Mouse (Mus musculus): ENCODE measurements around the gene Pvalb. TPM values are rescaled to one million over a fixed set of nuclear protein-coding genes. Genes with fewer than 3 reads are reported as not detected.

Pvalb gene
- polyA plus RNA-seq, 1 experiment = 2.9 TPM

- TF ChIP-seq POLR2A (IDR thresholded peaks at IDR 0.05; ENCODE audit: borderline replicate concordance, extremely low read depth, insufficient read depth, insufficient read length, poor library complexity, severe bottlenecking) (no peak), CTCF (IDR thresholded peaks at IDR 0.05; ENCODE audit: borderline replicate concordance, extremely low read depth, insufficient read depth, insufficient read length) (no peak)
Measured at GRCm38 (mm10) chr15:78194320-78194719, 11.9 kb downstream of the Pvalb start.

GRCm38 (mm10) chr15:78189636-78190035 is 16.6 kb downstream of the Pvalb start:
- DNase-seq (ENCODE audit: low read depth) = no peak
- TF ChIP-seq POLR2A (IDR thresholded peaks at IDR 0.05; ENCODE audit: borderline replicate concordance, extremely low read depth, insufficient read depth, insufficient read length, poor library complexity, severe bottlenecking) = no peak
- no peak for TF ChIP-seq CTCF (IDR thresholded peaks at IDR 0.05; ENCODE audit: borderline replicate concordance, extremely low read depth, insufficient read depth, insufficient read length)

More at GRCm38 (mm10) chr15:78194320-78194719, 11.9 kb downstream of the Pvalb start:
- no peak for DNase-seq (ENCODE audit: low read depth)

- DNase-seq (ENCODE audit: low read depth) = no peak
- TF ChIP-seq CTCF (IDR thresholded peaks at IDR 0.05; ENCODE audit: borderline replicate concordance, extremely low read depth, insufficient read depth, insufficient read length) (no peak), POLR2A (IDR thresholded peaks at IDR 0.05; ENCODE audit: borderline replicate concordance, extremely low read depth, insufficient read depth, insufficient read length, poor library complexity, severe bottlenecking) (no peak)
Measured at GRCm38 (mm10) chr15:78188546-78188945, 17.7 kb downstream of the Pvalb start.

- DNase-seq (ENCODE audit: low read depth) = no peak
- TF ChIP-seq CTCF (IDR thresholded peaks at IDR 0.05; ENCODE audit: borderline replicate concordance, extremely low read depth, insufficient read depth, insufficient read length) = no peak
- no peak for TF ChIP-seq POLR2A (IDR thresholded peaks at IDR 0.05; ENCODE audit: borderline replicate concordance, extremely low read depth, insufficient read depth, insufficient read length, poor library complexity, severe bottlenecking)
Measured at GRCm38 (mm10) chr15:78186906-78187305, 19.3 kb downstream of the Pvalb start.

- TF ChIP-seq POLR2A (IDR thresholded peaks at IDR 0.05; ENCODE audit: borderline replicate concordance, extremely low read depth, insufficient read depth, insufficient read length, poor library complexity, severe bottlenecking) (no peak), CTCF (IDR thresholded peaks at IDR 0.05; ENCODE audit: borderline replicate concordance, extremely low read depth, insufficient read depth, insufficient read length) (no peak)
- no peak for DNase-seq (ENCODE audit: low read depth)
Measured at GRCm38 (mm10) chr15:78185609-78186008, 20.6 kb downstream of the Pvalb start.

GRCm38 (mm10) chr15:78184855-78185254 is 21.3 kb downstream of the Pvalb start:
- peak; percentile 87 for DNase-seq (ENCODE audit: low read depth)
- TF ChIP-seq CTCF (IDR thresholded peaks at IDR 0.05; ENCODE audit: borderline replicate concordance, extremely low read depth, insufficient read depth, insufficient read length) (peak; percentile 68), POLR2A (IDR thresholded peaks at IDR 0.05; ENCODE audit: borderline replicate concordance, extremely low read depth, insufficient read depth, insufficient read length, poor library complexity, severe bottlenecking) (no peak)

DNA sequence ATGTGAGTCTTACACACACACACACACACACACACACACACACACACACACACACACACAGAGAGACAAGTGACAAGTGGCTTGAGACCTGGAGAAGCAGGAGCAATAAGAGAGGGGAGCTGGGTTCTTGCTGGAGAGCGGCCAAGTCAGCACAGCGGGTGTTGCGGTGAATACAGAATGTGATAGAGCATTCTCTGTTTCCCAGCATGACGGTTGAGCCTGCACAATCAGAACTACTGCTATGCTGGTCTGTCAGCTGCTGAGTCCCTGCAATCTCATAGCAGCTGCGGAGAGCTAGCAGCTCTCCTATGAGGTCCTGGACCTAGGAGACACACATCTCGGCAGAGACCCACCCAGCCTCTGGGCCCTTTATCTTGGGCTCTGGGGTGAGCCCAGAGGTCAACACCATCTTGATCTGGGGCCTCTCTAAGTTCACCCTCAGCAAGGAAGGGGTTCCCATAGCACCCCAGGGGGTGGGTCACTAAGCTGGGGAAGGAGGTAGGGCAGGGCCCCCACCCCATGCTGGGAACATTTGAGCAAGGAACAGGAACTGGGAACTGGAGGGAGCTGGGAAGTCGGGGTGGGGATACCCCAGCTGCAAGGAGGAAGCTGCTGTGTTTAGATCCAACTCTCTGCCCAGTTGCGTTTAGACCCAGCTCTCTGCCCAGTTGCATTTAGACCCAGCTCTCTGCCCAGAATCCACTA is 24.3 kb downstream of the Pvalb start:
- DNase-seq (ENCODE audit: low read depth) = peak; percentile 96
- no peak for TF ChIP-seq POLR2A (IDR thresholded peaks at IDR 0.05; ENCODE audit: borderline replicate concordance, extremely low read depth, insufficient read depth, insufficient read length, poor library complexity, severe bottlenecking)
- no peak for TF ChIP-seq CTCF (IDR thresholded peaks at IDR 0.05; ENCODE audit: borderline replicate concordance, extremely low read depth, insufficient read depth, insufficient read length)

DNA sequence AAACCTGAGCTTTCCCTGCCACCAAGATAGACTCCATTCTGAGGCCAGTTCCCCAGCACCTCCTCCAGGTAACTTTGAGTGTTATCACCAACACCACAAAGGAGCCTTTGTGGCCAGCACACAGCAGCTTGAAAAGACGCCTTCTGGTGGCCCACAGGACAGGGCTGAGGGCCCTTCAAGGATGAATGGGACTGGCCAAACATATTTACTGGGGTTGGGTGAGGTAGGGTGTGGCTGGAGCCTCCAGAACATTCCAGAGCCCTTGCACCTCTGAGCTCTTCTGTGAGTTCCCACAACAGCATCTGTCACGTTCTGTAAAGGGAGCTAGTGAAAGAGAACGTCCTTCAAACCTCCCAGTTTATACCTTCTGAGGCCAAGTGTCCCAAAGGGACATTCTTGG is 26.4 kb downstream of the Pvalb start:
- DNase-seq (ENCODE audit: low read depth) = no peak
- TF ChIP-seq CTCF (IDR thresholded peaks at IDR 0.05; ENCODE audit: borderline replicate concordance, extremely low read depth, insufficient read depth, insufficient read length) (no peak), POLR2A (IDR thresholded peaks at IDR 0.05; ENCODE audit: borderline replicate concordance, extremely low read depth, insufficient read depth, insufficient read length, poor library complexity, severe bottlenecking) (no peak)

DNA sequence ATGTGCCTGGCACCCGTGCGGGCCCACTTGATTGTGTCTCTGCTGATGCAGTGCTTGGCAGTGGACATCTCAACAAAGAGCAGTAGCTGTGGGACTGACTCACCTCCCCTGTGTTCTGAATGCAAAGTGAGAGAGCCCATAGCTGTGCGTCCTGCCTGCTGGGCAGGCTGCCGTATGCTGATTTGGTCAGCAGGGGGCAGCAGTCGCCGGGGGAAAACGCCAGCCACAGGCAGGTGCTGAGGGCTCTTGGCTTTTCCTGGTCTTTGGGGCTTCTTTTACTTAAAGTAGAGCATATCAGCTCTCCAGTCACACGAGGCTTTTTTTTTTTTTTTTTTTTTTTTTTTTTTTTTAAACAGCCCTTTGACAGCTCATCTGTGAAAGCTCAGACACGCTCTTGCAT is 27.8 kb downstream of the Pvalb start:
- no peak for TF ChIP-seq POLR2A (IDR thresholded peaks at IDR 0.05; ENCODE audit: borderline replicate concordance, extremely low read depth, insufficient read depth, insufficient read length, poor library complexity, severe bottlenecking)
- peak; percentile 99 for TF ChIP-seq CTCF (IDR thresholded peaks at IDR 0.05; ENCODE audit: borderline replicate concordance, extremely low read depth, insufficient read depth, insufficient read length)
- peak; percentile 88 for DNase-seq (ENCODE audit: low read depth)

DNA sequence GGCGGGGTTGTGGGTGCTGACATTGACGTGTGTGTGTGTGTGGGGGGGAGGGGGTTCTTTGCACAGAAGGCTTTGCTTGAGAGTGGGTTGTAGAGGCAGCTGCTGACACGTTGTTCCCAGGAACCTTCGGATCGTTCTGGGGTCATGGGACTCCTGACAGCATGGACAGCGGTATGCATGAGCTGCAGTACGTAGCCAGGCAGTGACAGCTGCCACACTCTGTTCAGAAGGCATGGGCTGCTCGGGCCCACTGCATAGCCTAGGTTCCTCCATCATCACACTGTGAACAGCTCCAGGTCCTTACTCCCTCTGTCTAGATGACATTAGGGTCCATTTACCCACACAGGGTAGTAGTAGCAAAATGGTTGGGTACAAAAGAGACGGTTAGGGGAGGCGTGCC is 28.9 kb downstream of the Pvalb start:
- DNase-seq (ENCODE audit: low read depth) = no peak
- TF ChIP-seq CTCF (IDR thresholded peaks at IDR 0.05; ENCODE audit: borderline replicate concordance, extremely low read depth, insufficient read depth, insufficient read length) (no peak), POLR2A (IDR thresholded peaks at IDR 0.05; ENCODE audit: borderline replicate concordance, extremely low read depth, insufficient read depth, insufficient read length, poor library complexity, severe bottlenecking) (no peak)

GRCm38 (mm10) chr15:78174887-78175245 is 31.3 kb downstream of the Pvalb start:
- TF ChIP-seq POLR2A (IDR thresholded peaks at IDR 0.05; ENCODE audit: borderline replicate concordance, extremely low read depth, insufficient read depth, insufficient read length, poor library complexity, severe bottlenecking) (no peak), CTCF (IDR thresholded peaks at IDR 0.05; ENCODE audit: borderline replicate concordance, extremely low read depth, insufficient read depth, insufficient read length) (no peak)
- no peak for DNase-seq (ENCODE audit: low read depth)
